Mouse (Mus musculus) layer of hippocampus, adult 9-11 months (tissue): ENCODE data around the gene Lefty2.

Experiments used
- DNase-seq: peaks from one replicate; pipeline ENCODE4 v3.0.0; 2022

Gene Lefty2

DNA sequence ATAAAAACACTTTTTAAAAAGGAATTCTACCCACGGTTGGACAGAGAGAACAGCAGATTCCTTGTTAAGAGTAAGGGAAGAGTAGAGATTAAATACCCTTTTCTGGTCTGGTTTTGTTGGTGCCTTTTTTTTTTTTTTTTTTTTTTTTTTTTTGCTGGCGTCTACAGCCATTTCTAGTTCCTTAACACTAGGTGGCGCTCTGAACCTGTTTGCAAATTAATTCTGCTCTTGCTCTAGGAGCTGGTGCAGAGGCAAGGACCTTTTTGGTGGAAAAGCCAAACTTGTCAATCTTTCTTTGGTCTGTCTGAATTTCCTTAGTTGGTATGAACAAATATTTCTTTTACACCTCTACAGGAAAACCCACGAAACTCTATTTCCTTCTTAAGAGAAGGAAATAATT lies 8.2 kb downstream of the Lefty2 start:
- no peak for DNase-seq

DNA sequence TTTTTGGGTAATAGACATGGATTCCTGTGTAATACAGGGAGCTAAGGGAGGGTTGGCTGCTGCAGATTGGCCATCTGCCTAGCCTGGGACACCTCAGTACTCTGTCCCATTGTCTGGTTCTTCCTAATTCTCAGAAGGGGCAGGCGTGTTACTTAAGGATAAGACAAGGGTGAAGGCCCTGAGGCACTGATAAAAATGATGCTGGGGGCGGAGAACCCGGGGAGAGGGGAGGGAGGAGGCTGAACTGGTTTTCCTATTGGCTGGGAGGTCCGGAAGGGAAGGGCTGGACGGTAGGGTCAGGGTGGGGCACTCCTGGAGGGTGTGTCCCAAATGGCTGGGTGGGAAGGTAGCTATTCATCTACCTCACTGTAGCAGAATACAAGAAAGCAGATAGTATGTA lies 10.0 kb downstream of the Lefty2 start:
- DNase-seq = no peak

DNA sequence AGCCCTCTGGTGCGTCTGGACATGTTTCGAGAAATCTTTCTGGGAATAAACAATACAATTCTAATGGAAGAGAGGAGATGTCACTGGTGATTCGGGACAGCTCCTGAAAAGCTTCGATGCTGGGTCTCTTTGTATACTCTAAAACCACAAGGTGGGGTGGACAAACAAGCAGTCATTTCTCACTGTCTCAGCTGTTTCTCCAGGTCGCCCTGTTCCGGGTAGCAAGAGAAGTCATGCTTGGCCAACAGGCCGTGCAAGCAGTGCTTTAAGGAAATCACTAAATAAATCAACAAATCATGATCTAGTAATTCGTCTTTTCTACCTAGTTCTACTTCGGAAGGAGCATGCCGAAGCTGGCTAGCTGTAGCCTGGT lies 10.7 kb downstream of the Lefty2 start:
- DNase-seq = no peak

DNA sequence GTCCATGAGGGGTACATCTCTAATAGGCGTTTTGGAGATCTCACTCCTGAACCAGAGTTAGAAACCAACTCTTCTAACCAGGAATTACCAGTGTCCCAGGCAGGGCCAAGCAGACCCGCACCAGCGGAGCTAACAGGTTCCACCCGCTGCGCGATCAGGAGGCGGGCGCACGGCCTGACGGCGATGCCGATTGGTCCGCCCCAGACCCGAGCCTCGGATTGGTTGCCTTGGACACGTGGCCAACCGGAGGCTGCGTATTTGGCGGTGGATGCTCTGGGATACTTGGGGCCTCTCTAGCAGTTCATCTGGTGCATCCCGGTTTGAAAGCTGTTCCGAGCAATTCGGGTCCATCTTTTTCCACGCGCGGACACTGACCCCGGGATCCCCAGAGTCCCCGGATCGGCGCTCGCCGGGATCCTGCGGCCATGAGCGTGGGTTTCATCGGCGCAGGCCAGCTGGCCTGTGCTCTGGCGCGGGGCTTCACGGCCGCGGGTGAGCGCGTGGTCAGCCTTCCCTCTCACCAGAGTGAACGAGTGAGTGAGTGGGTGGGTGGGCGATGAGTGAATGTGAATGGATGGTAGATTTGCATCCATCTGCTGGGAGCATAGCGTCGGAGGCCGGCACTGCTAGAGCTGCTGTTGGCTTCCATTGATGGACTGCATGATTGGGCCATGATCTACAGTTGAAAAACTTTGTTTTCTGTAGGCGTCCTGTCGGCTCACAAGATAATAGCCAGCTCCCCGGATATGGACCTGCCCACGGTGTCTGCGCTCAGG lies 11.3 kb downstream of the Lefty2 start, which contains the start of gene Pycr2:
Gene Pycr2, plus strand, starts transcription at position 255 of the 776 bp plus-strand sequence.
- peak; percentile 94 for DNase-seq

- no peak for DNase-seq
Observed at GRCm38 (mm10) chr1:180904815-180905080, 11.8 kb downstream of the Lefty2 start.

DNA sequence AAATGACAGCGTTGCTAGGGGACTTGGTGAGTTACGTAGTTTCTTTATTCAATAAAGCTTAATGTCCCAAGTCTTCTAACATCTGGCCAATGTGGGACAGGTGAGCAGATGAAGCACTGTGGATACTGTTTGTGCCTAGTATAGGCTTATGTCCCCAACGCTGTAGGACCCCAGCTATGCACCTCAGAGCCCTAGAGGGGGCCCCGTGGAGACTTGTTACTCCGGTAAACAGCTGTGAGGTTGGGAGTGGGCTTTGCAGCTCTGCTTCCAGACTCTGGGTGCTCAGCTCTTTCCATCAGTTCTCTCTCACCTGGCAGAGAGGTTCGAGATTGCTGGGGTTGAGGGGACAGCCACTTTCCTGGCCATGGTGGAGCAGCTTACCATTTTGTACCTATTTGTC lies 12.4 kb downstream of the Lefty2 start:
- no peak for DNase-seq

DNA sequence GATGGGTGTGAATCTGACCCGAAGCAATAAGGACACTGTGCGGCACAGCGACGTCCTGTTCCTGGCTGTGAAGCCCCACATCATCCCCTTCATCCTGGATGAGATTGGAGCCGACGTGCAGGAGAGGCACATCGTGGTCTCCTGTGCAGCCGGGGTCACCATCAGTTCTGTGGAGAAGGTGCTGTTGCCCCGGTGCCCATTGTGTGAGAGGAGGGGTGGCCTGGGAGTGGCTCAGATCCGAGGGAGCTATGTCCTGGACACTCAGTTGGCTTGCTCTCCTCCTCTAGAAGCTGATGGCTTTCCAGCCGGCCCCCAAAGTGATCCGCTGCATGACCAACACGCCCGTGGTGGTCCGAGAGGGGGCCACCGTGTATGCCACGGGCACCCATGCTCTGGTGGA lies 13.0 kb downstream of the Lefty2 start:
- no peak for DNase-seq

GRCm38 (mm10) chr1:180906461-180907147 lies 13.7 kb downstream of the Lefty2 start:
- DNase-seq = no peak

GRCm38 (mm10) chr1:180911138-180911537 lies 18.2 kb downstream of the Lefty2 start:
- DNase-seq = no peak

DNA sequence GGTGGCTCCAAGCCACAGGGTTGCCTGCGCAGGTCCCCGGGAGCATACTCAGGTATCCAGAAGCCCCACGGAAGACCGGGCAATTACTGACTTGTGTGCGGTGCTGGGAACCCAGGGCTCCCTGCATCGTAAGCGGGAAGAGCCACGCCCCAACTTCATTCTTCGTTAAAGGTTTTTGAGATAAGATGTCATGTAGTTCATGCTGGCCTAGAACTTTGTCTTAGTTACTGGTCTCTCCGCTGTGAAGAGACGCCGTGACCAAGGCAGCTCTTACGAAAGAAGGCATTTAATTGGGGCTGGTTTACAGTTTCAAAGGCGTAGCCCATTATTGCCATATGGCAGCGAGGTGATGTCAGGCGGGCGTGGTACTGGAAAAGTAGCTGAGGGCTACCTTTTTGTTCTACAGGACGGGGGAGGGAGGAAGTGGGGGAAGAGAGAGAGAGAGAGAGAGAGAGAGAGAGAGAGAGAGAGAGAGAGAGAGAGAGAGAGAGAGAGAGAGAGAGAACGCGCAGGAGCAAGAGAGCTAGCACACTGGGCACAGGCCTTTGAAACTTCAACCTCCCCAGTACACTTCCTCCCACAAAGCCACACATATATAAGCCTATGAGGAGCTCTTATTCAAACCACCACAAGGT lies 18.9 kb downstream of the Lefty2 start:
- no peak for DNase-seq

- no peak for DNase-seq
Observed at GRCm38 (mm10) chr1:180912792-180913191, 19.9 kb downstream of the Lefty2 start.

GRCm38 (mm10) chr1:180913797-180914196 lies 20.9 kb downstream of the Lefty2 start:
- no peak for DNase-seq

DNA sequence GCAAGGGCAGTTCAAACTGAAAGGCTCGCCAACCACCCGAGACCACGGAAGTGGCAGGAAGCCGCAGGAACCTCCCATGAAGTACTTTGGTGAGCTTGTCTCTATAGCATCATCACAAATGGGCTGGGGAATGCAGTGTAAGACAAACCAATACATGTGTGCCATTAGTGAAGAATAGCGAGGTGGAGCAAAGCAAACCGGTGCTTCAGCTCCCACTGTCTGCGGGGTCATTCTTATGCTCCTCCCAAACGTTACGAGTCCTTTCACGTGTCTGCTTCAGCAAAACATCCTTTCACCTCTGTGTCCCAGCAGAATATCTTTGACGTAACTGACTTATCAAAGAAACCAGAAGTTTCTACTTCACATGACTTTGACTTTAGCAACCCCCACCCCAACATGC lies 23.5 kb downstream of the Lefty2 start:
- DNase-seq = no peak

DNA sequence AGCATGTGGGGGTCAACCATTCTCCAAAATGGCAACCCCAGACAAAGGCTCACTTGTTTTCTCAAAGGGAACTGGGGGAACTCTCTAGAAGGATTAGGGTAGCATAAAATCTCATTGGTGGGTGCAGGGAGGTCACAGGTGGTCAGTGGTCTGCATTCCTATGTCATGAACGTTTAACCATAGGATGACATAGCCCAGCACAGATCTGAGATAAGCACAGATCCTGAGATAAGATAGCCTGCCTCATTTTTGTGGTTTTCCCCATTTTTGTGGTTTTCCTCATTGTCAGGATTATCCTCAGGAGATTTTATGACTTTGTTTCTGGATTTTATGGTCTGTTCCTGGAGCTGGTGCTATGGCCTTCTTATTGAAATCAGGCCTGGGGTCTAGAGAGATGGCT lies 24.1 kb downstream of the Lefty2 start:
- no peak for DNase-seq

DNA sequence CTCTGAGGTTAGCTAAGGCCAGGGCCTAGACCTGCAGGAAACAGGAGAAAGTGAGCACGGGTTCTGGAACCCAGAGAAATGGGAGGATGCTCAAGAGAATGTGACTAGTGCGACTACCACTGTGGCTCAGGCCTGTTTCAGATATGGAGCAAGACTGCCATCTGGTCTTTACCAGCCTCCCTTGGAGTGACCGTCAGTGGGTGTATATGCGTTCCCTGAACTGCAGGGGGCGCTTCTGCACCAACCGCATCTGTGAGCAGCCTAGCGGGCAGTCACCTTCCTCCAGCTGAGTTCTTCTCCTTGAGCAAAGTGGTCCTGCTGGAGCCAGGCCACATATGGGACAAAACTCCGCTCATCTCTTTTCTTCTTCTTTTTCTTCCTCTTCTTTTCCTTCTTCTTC lies 26.8 kb downstream of the Lefty2 start:
- DNase-seq = no peak

GRCm38 (mm10) chr1:180922273-180923048 lies 29.6 kb downstream of the Lefty2 start:
- DNase-seq = peak; percentile 42

DNA sequence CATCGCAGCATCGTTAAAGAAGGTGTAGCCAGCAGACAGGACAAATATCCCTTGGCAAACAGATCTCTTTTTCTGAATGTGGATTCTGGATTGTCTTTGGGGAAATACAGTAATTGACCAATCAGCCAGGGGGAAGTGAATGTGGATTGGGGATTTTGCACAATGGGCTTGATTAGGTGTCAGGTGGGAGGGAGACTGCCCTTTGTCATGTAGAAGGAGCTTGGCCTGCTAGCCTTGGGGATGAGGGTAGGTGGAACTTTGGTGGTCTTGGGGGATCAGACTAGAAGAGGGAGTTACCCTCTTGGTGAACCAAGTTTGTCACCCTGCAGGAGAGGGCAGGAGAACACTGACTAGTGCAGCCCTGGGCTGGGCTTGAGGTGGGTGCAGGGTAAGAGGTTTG lies 31.8 kb downstream of the Lefty2 start:
- no peak for DNase-seq

DNA sequence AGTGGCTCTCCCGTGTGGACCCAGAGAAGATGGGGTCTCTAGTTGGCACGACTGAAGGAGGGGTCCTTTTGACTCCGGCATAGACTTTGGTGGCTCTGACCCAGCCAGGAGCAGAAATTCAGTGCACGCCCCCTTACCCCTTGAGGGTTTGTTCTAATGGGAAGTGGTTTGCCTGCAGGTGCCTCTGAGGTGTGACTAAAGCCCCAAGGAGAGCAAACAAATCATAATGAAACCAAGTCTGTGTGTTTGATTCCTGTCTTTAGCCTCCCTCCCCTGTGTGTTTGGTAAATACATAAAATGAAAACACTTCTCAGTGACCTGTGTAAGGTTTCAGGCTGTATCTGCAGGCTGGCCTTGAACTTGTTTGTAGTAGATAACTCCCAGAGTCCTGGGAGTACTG lies 33.4 kb downstream of the Lefty2 start:
- no peak for DNase-seq

- no peak for DNase-seq
Observed at GRCm38 (mm10) chr1:180929599-180929998, 36.7 kb downstream of the Lefty2 start.

GRCm38 (mm10) chr1:180931106-180931505 lies 38.2 kb downstream of the Lefty2 start:
- DNase-seq = no peak

DNA sequence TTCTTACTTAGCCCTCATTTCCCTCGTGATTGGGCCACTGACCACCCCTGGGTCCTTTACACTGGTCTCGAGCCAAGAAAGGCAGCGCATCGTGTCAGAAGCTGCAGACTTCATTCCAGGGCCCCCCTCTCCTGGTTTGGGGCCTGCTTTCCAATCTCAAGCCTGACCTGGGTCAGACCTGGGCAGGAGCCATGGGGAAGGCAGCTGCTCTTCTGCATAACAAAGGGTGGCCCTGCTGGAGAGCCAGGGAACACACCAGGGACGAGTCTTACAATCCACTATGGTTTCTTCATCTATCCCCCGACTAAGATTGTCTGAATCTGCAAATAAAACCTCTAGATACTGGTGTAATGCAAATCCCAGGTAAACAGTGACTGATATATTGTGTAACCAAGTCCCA lies 40.8 kb downstream of the Lefty2 start:
- no peak for DNase-seq

DNA sequence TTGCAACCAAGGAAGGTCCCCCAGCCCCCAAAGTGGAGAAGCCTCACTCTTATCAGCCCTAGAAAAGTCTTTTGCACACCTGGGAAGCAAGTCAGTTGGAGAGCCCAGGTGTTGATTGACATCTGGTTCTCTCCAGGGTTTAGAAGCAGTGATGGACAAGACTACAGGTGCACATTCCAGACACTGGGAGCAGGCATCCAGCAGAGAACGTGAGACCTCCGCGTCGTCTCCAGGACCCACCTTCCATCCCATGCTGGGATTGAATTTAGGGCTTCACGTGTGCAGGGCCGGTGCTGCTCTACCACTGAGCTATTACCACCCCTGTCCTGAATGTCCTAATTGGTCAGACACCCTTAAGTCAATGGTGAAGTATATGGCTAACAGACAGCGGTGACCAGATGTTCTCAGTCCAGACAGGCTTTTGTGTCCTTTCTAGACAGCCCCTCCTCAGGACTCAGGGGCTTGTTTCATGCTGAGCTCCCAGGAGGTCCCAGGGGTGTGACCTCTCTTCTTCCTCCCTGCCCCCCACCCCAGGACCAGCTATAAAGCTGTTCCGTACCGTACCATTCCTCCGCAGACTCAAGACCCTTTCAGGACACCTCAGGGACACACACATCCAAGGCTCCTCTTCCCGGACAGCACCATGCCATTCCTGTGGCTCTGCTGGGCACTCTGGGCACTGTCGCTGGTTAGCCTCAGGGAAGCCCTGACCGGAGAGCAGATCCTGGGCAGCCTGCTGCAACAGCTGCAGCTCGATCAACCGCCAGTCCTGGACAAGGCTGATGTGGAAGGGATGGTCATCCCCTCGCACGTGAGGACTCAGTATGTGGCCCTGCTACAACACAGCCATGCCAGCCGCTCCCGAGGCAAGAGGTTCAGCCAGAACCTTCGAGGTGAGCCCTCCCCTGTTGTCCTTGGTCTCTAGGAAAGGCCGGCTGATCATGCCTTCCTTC lies 41.8 kb downstream of the Lefty2 start, which contains the start of gene Lefty1:
Gene Lefty1, plus strand, starts transcription at position 556 of the 953 bp plus-strand sequence.
- DNase-seq = no peak
